Mouse (Mus musculus) gastrocnemius, adult 2 months (tissue): Measurements from ENCODE around the gene Wdr83. TPM values are rescaled to one million over a fixed set of nuclear protein-coding genes. Genes with fewer than 3 reads are reported as not detected.
A peak's percentile ranks its signal among the peaks of the same experiment; 100 is the strongest.
"Not testable (repeated sequence)": the region's sequence is repeated elsewhere in the genome, so short reads cannot be mapped to it uniquely, and the experiment has no call there.

Experiments
- DNase-seq: peaks from one replicate; pipeline ENCODE4 v3.0.0; 2022
- H3K27ac ChIP-seq: fragments of 200-600 bp; 2 replicates; pipeline ENCODE4 v1.8.1; 2022; ENCODE audit warnings: mild to moderate bottlenecking
- H3K4me3 ChIP-seq: fragments of 200-600 bp; 2 replicates; pipeline ENCODE4 v1.8.1; 2022; ENCODE audit warnings: mild to moderate bottlenecking, moderate library complexity
- CTCF ChIP-seq: fragments of 200-600 bp; IDR thresholded peaks from 2 replicates; pipeline ENCODE4 v1.8.1; 2022; ENCODE audit warnings: antibody characterized with exemption, mild to moderate bottlenecking, moderate library complexity
- intact Hi-C: fragments of 180-260 bp; cut with DNase I; formaldehyde crosslinking; loops from one replicate; pipeline ENCODE4 v1.15.1; 2025
- long read RNA-seq, 2 experiments: library from polyadenylated mRNA; stranded (forward); transcript quantifications; one replicate each; pipeline ENCODE4 v2.0.0; 2021
- total RNA-seq, 2 experiments: library from RNA; stranded (reverse); gene quantifications; 2 replicates each; pipeline ENCODE4 v1.2.3; 2021

Gene Wdr83
- 10 to 100 TPM; 16.5 to 17.2 TPM for total RNA-seq
- long read RNA-seq, experiment 1, transcript Wdr83-201 (9 exons, 1,238 nt) = major isoform, 6 of 7 reads
- long read RNA-seq, experiment 1, partial matches to known transcripts = 0 of 7 reads
- long read RNA-seq, experiment 1, other reads (novel, unspliced or antisense) = 0 of 7 reads
- long read RNA-seq, experiment 2, transcript Wdr83-201 (9 exons, 1,238 nt) = major isoform, 12 of 17 reads
- long read RNA-seq, experiment 2, partial matches to known transcripts = 1 of 17 reads
- long read RNA-seq, experiment 2, other reads (novel, unspliced or antisense) = 2 of 17 reads

- TF ChIP-seq CTCF = no peak
- intact Hi-C loops = no loop called here
- Histone ChIP-seq H3K27ac (peak within 1 kb of the TSS; percentile 92), H3K4me3 (peak within 1 kb of the TSS; percentile 98)
- peak; percentile 38 for DNase-seq
Measured at GRCm38 (mm10) chr8:85081216-85081555, at the start of gene Wdr83. Wdr83 (minus strand) TSS chr8:85081306.

GRCm38 (mm10) chr8:85123691-85124090 lies 42.6 kb upstream of the Wdr83 start:
- no peak overlapping the region for H3K4me3 ChIP-seq
- DNase-seq = no peak
- TF ChIP-seq CTCF = no peak
- H3K27ac ChIP-seq = no peak overlapping the region
- intact Hi-C loops = no loop called here

DNA sequence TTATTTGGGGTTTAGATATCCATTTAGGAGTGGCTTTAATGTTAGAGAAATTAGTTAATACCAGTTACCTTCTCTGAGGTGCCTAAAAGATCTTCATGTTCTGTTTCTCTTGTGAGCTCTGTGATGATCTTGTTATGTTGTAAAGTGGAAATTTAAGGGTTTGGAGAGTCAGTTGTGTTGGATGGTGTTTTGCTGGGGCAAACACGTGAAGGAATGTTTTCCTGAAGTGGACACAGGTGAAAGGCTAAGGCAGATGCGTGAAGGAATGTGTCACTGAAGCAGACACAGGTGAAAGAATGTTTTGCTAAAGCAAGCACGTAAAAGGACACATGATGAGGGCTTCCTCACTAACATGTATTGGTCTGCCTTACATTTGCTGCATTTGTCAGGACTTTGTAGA lies 41.9 kb upstream of the Wdr83 start, which contains the start of gene Zfp791:
Zfp791 (minus strand) TSS at position 101 of the 400 bp plus-strand sequence.
- no peak for DNase-seq
- H3K27ac ChIP-seq = no peak within 1 kb of the TSS
- no peak for TF ChIP-seq CTCF
- no peak within 1 kb of the TSS for H3K4me3 ChIP-seq
- intact Hi-C loops = no loop called here

GRCm38 (mm10) chr8:85120251-85120650 lies 39.1 kb upstream of the Wdr83 start:
- intact Hi-C loops, H3K27ac ChIP-seq, DNase-seq: not testable (repeated sequence)

GRCm38 (mm10) chr8:85119052-85119981 lies 38.2 kb upstream of the Wdr83 start:
- H3K4me3 ChIP-seq = peak overlapping the region; percentile 78
- H3K27ac ChIP-seq = peak overlapping the region; percentile 82
- peak; percentile 40 for TF ChIP-seq CTCF
- intact Hi-C loops = no loop called here
- DNase-seq = peak; percentile 79

More at GRCm38 (mm10) chr8:85120251-85120650, 39.1 kb upstream of the Wdr83 start:
- H3K4me3 ChIP-seq = not testable (repeated sequence)

GRCm38 (mm10) chr8:85116984-85117383 lies 35.9 kb upstream of the Wdr83 start:
- TF ChIP-seq CTCF = no peak
- DNase-seq = no peak
- H3K27ac ChIP-seq = no peak overlapping the region
- intact Hi-C loops = no loop called here
- H3K4me3 ChIP-seq = no peak overlapping the region

DNA sequence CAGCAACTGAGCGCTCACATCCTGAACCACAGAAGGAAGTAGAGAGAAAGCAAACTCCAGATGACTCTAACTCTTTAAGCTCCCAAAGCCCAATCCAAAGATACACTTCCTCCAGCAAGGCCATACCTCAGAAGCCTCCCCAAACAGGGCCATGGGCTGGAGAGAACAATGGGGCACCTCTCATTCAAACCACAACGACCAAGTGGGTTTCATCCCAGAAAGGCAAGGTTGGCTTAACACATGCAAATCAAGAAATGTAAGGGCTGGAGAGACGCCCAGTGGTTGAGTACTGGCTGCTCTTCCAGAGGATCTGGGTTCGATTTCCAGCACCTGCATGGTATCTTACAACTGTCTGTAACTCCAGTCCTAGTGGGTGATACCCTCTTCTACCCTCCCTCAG lies 34.4 kb upstream of the Wdr83 start:
- Histone ChIP-seq H3K27ac (no peak overlapping the region), H3K4me3 (no peak overlapping the region)
- no peak for DNase-seq
- intact Hi-C loops = no loop called here
- no peak for TF ChIP-seq CTCF

- Histone ChIP-seq H3K4me3 (no peak overlapping the region), H3K27ac (no peak overlapping the region)
- intact Hi-C loops = no loop called here
- no peak for DNase-seq
- TF ChIP-seq CTCF = no peak
Measured at GRCm38 (mm10) chr8:85113241-85113640, 32.1 kb upstream of the Wdr83 start.

- no peak for TF ChIP-seq CTCF
- no peak for DNase-seq
- intact Hi-C loops = no loop called here
- Histone ChIP-seq H3K27ac (no peak overlapping the region), H3K4me3 (no peak overlapping the region)
Measured at GRCm38 (mm10) chr8:85100076-85100665, 19.1 kb upstream of the Wdr83 start.

DNA sequence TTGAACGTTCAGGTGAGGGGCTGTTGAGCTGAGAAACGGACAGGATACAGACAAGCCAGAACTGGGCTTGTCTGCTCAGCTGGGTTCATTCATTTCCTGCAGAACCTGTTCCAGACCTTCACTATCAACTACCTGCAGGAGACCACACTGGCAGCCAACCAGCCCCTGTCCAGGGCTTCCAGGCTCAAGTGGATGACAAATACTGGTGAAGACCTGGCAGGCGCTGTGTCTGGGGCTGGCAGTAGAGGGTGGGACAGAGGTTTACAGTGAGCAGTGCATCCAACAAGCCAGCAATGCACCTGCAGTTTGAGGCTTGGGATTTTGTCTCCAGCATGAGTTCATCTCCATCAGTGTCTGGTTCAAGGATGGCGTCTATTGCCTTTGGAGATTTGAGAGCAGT lies 15.7 kb upstream of the Wdr83 start:
- Histone ChIP-seq H3K4me3 (no peak overlapping the region), H3K27ac (no peak overlapping the region)
- no peak for DNase-seq
- no peak for TF ChIP-seq CTCF
- intact Hi-C loops = no loop called here

- no peak for TF ChIP-seq CTCF
- no peak for DNase-seq
- intact Hi-C loops = no loop called here
- no peak overlapping the region for H3K4me3 ChIP-seq
- no peak overlapping the region for H3K27ac ChIP-seq
Measured at GRCm38 (mm10) chr8:85096196-85096595, 15.1 kb upstream of the Wdr83 start.

DNA sequence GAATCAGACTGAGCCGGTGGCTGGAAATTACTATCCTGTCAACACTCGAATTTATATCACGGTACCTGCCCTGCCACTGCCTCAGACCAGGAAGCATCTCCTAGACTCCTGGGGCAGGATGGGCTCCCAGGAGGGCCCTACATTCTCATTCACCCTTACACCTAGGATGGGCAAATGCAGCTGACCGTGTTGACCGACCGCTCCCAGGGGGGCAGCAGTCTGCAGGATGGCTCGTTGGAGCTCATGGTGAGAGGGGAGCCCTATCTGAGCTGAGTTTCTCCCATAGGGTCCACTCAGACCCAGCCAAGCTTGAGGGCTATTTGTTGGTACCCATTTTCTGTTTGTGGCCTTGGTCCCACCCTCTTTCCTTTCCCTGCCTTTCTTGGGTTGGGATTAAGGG lies 14.5 kb upstream of the Wdr83 start:
- TF ChIP-seq CTCF = no peak
- Histone ChIP-seq H3K27ac (no peak overlapping the region), H3K4me3 (no peak overlapping the region)
- intact Hi-C loops = no loop called here
- no peak for DNase-seq

DNA sequence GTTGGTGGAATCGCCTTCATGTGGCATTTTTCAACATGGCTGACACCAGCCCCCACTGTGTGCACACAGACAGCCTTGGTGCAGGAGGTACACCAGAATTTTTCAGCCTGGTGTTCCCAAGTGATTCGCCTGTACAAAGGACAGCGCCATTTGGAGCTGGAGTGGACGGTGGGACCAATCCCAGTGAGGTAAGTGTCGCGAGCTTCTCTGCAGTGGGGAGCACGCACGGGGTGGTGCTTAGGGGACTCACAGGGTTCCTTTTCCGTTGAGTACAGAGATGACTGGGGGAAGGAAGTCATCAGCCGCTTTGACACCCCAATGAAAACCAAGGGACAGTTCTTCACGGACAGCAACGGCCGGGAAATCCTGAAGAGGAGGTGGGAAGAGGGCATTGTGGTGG lies 13.9 kb upstream of the Wdr83 start:
- intact Hi-C loops = no loop called here
- Histone ChIP-seq H3K4me3 (no peak overlapping the region), H3K27ac (no peak overlapping the region)
- DNase-seq = no peak
- TF ChIP-seq CTCF = no peak
